Mouse (Mus musculus) brown adipose tissue, adult 24 weeks (tissue): ENCODE measurements at regions not wholly inside any gene's neighbourhood (a gene's known extent, or its start where the extent isn't known, plus 50 kb on each side); places are given as distances from the start of the nearest gene placed in this dataset.

Experiments used
- H3K27ac ChIP-seq: fragments of 200-500 bp; replicated peaks from 2 replicates; pipeline ENCODE4 v1.5.1; 2012; ENCODE audit warnings: low read depth, mild to moderate bottlenecking, low read length
- H3K4me1 ChIP-seq: fragments of 200-500 bp; 2 replicates; pipeline ENCODE4 v1.6.1; 2012; ENCODE audit warnings: low read length, mixed read lengths; ENCODE audit not compliant: control insufficient read depth, insufficient read depth, insufficient read length
- H3K4me3 ChIP-seq: fragments of 200-500 bp; 2 replicates; pipeline ENCODE4 v1.5.1; 2012; ENCODE audit warnings: low read depth, mild to moderate bottlenecking, low read length, moderate library complexity; ENCODE audit not compliant: insufficient read depth

- Histone ChIP-seq H3K27ac (no peak overlapping the region), H3K4me1 (no peaks in the 10 kb centered on the region), H3K4me3 (no peak overlapping the region)
These were observed 192.8 kb upstream of the Nrp1 start for GRCm38 (mm10) chr8:128165591-128165990.

- H3K4me3 ChIP-seq = no peak overlapping the region
- no peak overlapping the region for H3K27ac ChIP-seq
- H3K4me1 ChIP-seq = no peaks in the 10 kb centered on the region
These were observed 192.3 kb upstream of the Nrp1 start for GRCm38 (mm10) chr8:128166097-128166496.

- H3K27ac ChIP-seq = no peak overlapping the region
- H3K4me1 ChIP-seq = no peaks in the 10 kb centered on the region
- H3K4me3 ChIP-seq = no peak overlapping the region
These were observed 189.6 kb upstream of the Nrp1 start for GRCm38 (mm10) chr8:128168819-128169218.

- Histone ChIP-seq H3K4me3 (no peak overlapping the region), H3K4me1 (no peaks in the 10 kb centered on the region), H3K27ac (no peak overlapping the region)
These were observed 187.3 kb upstream of the Nrp1 start for GRCm38 (mm10) chr8:128171116-128171515.

GRCm38 (mm10) chr8:128180214-128180613 lies 178.2 kb upstream of the Nrp1 start:
- Histone ChIP-seq H3K4me1 (no peaks in the 10 kb centered on the region), H3K27ac (no peak overlapping the region)

GRCm38 (mm10) chr8:128183081-128183480 lies 175.3 kb upstream of the Nrp1 start:
- no peak overlapping the region for H3K4me3 ChIP-seq
- H3K27ac ChIP-seq = no peak overlapping the region
- no peaks in the 10 kb centered on the region for H3K4me1 ChIP-seq

More at GRCm38 (mm10) chr8:128180214-128180613, 178.2 kb upstream of the Nrp1 start:
- H3K4me3 ChIP-seq = no peak overlapping the region

GRCm38 (mm10) chr8:128188321-128188720 lies 170.1 kb upstream of the Nrp1 start:
- no peak overlapping the region for H3K4me3 ChIP-seq
- no peak overlapping the region for H3K27ac ChIP-seq
- no peaks in the 10 kb centered on the region for H3K4me1 ChIP-seq

- no peaks in the 10 kb centered on the region for H3K4me1 ChIP-seq
- no peak overlapping the region for H3K4me3 ChIP-seq
- H3K27ac ChIP-seq = no peak overlapping the region
These were observed 165.0 kb upstream of the Nrp1 start for GRCm38 (mm10) chr8:128193293-128193887.

- Histone ChIP-seq H3K4me3 (no peak overlapping the region), H3K4me1 (no peaks in the 10 kb centered on the region; the same call in 1 of the 2 replicates), H3K27ac (no peak overlapping the region)
These were observed 157.6 kb upstream of the Nrp1 start for GRCm38 (mm10) chr8:128200815-128201214.

GRCm38 (mm10) chr8:128201635-128202034 lies 156.8 kb upstream of the Nrp1 start:
- Histone ChIP-seq H3K4me1 (no peaks in the 10 kb centered on the region; the same call in 1 of the 2 replicates), H3K27ac (no peak overlapping the region), H3K4me3 (no peak overlapping the region)

- no peak overlapping the region for H3K27ac ChIP-seq
- H3K4me1 ChIP-seq = no peaks in the 10 kb centered on the region; the same call in 1 of the 2 replicates
- H3K4me3 ChIP-seq = no peak overlapping the region
These were observed 156.1 kb upstream of the Nrp1 start for GRCm38 (mm10) chr8:128202158-128202886.

GRCm38 (mm10) chr8:128204803-128205202 lies 153.6 kb upstream of the Nrp1 start:
- H3K4me3 ChIP-seq = no peak overlapping the region

GRCm38 (mm10) chr8:128207138-128207537 lies 151.3 kb upstream of the Nrp1 start:
- Histone ChIP-seq H3K27ac (no peak overlapping the region), H3K4me3 (no peak overlapping the region), H3K4me1 (no peaks in the 10 kb centered on the region)

More at GRCm38 (mm10) chr8:128204803-128205202, 153.6 kb upstream of the Nrp1 start:
- H3K27ac ChIP-seq = no peak overlapping the region
- H3K4me1 ChIP-seq = no peaks in the 10 kb centered on the region; the same call in 1 of the 2 replicates

GRCm38 (mm10) chr8:128210761-128211160 lies 147.6 kb upstream of the Nrp1 start:
- Histone ChIP-seq H3K27ac (no peak overlapping the region), H3K4me1 (no peaks in the 10 kb centered on the region), H3K4me3 (no peak overlapping the region)

GRCm38 (mm10) chr8:128212223-128212622 lies 146.2 kb upstream of the Nrp1 start:
- no peak overlapping the region for H3K27ac ChIP-seq
- H3K4me1 ChIP-seq = no peaks in the 10 kb centered on the region
- H3K4me3 ChIP-seq = no peak overlapping the region

GRCm38 (mm10) chr8:128214256-128214655 lies 144.1 kb upstream of the Nrp1 start:
- no peak overlapping the region for H3K27ac ChIP-seq

More at GRCm38 (mm10) chr8:128214256-128214655, 144.1 kb upstream of the Nrp1 start:
- Histone ChIP-seq H3K4me1 (no peaks in the 10 kb centered on the region; the same call in 1 of the 2 replicates), H3K4me3 (no peak overlapping the region)
